Mouse (Mus musculus) brain, adult 2 months (tissue): ENCODE measurements around the gene Cd44.

Experiments
- DNase-seq: peaks from one replicate; pipeline ENCODE4 v3.0.0; 2011; ENCODE audit warnings: low read depth, low spot score

Cd44 gene

DNA sequence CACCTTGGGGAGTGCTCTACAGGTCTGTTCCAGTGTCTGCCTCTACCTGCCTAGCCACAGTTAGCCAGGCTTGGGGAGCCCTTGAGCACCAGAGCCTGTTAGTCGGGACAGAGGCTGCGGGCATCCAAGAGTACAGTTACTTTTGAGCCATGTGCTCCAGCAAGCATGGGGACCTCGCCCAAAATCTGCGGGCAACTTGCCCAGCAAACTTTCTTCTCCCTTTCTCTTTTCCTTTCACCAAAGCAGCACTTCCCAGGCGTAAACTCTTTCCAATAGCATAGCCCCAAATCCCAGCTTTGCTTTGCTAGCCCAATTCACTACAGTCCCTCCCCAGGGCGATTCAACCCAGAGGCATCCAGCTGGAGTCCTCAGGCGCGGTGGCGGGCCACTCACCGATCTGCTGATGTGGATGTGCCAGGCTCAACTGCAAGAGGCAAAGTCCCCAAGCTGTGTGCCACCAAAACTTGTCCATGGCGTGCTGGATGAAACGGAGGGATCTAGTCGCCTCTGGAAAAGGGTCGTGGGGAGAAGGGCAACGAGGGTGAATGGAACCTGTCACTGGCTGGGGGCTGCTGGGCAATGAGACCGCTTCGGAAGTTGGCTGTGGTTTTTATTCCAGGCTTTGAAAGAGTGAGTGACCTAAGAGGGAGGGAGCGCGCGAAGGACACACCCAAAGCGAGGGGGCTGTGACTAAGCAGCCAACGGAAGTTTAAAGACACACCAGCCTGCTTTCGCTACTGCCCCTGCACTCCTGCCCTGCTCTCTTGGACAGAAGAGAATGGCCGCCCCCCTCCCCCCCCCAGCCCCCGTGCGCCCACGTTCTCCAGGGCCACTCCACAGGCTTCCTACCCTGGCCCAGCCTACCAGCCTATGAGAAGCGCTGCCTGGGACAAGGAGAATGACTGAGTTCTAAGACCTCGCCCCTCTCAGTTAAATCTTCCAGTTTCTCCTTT is at the start of gene Cd44:
Cd44 (minus strand) TSS at position 791 of the 953 bp plus-strand sequence.
- no peak for DNase-seq

DNA sequence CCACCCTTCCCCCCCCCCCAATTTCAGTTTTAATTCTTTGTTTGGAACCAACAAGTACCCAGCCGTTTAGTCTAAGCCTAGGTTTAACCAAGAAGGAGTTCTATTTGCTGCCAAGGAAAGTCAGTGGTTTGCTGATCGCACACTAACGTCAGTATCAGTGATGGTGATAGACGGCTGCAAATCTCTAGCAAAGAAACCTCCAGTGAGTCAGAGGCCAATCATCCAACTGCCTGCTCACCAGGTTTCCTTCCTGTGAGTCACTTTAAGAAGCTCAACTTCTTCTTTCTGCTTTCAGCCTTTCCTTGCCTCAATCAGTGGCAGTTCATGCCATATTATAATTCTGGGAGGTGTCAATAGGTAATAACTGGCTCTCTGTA is 47.0 kb upstream of the Cd44 start:
- DNase-seq, result no peak

DNA sequence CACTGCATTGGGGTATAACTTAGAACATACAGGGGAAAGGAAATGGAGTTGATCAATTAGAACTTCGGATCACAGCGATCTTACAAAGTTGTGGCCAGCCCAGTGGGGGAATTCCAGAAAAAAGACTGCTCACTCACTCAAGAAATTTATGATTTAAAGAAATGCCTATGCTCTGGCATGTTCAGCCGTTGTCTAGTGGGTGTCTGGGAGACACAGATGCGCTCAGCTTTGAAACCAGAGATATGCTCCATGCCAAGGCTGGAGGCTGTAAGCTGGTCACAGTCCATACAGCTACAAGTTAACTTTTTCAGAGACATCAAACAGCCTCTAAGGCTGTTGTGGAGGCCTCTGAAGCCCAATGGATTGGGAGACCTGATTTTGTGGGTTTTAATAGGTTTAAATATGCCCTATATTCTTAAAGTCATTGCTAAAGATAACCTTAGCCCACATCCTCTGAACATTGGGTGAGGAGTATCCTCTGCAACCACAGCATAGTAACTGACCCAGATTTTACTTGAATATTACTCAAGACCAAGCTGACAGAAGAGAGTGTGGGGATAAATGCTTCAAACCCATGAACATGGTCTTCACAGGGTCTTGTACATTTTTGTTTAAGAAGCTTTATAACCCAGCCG is 46.5 kb upstream of the Cd44 start:
- no peak for DNase-seq

DNA sequence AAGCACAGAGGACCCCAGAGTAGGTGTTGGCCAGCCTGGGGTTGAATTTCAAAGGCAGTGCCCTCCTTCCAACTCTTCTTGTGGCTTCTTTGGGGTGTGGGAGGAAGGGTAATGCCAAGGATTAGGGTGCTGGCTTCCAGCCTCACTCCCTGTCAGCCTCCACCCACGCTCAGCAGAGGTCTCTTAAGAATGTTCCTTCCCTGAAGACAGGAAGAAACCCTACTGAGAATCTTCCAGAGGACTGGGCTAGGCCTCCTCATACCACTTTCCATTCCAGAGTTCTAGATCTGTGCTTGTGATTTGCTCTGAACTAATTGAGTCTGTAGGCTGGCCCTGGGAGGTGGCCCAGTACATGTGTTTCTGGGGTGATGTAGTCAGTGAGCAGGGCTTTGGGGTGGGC is 43.6 kb upstream of the Cd44 start:
- no peak for DNase-seq

DNA sequence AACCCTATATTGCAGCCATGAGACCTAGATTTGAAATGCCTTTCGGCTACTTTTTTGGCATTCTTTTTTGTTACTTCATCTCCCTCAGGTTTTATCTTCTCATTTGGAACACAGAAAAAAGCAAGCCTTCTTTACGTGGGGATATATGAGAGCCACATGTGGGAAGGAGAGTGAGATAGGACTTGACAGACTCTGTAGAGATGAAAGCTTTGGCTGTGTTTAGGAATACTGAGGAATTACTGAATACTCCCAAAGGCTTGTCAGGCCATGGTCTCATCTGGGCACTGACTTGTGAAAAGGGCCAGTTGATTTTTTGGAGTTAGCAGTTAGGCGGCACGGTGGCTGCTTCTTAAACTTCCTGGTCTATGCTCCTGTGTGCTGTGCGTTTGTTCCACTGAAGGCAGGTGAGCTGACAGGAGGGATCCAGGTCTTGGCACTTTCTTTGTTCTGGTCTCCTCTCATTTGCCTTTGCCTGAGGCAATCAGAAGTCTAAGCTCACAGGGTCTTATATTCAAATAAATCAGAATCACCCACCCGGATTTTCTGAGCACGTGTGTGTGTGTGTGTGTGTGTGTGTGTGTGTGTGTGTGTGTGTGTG is 43.0 kb upstream of the Cd44 start:
- no peak for DNase-seq

DNA sequence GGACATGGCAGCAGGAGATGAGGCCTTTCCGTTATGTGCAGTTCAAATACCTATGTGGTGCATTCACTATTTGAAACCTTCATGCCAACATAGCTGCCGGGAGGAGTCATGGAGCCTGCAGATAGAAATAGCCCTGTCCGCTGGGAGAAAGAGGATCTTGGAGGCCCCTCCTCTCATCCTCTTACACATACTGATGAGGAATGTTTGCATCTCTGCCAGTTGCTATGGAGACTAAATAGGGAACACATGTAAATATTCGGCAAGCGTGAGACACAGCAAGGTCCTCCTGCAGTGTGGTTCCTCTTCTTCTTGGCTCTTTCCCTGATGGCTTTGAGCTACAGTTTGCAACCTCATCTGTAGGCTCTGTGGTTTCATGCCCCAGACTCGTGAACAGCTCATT is 42.5 kb upstream of the Cd44 start:
- peak; percentile 82 for DNase-seq

DNA sequence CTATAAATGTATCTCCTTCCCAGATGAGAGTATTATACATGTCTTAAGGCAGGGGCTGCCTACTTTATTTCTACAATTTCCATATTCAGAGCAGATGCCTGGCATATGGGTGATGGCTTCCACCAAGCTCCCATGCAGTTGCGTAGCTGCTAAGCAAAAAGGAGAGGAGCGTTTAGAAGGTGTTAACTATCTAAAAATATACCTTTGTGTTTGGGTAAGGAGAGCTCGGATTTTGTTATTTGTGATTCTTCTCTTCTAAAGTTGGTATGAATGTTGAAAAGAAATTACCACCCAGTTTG is 41.3 kb upstream of the Cd44 start:
- DNase-seq, result peak; percentile 58

DNA sequence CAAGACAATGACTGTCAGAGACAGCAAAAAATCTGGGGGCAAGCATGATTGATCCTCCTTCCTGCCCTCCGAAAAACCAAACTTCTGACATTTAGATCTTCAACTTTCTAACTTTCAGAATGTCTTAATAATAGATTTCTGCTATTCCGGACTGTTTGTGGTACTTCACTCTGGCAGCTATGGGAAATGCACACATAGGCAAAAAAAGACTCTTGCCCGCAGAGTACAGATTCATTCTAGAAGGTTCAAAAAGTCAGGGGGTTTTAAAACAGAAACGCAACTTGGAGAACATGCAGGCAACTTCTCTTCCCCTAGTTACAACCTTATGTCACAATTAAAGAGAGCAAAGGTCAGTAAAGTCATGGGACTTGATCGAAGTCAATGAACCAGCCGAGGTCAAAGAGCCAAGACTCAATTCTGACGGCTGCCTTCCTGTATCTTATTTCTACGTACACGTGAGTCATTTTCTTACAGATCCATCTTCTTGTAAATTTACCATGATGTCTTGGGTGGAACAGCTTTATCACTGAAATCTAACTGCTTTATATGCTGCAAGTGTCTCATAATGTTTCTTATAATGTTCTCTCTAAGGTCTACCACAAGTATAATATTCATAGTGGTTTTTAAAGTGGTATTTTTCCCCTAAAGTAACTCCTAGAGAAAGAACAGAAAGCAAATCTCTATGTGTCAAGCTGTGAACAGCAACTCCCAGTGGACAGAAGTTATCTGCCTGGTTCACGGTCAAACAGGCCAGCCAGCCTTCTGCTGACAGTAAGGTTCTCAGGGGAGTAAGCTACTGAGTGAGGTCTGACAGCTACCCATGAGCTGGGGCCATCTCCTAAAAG is 40.7 kb upstream of the Cd44 start:
- DNase-seq, result no peak

DNA sequence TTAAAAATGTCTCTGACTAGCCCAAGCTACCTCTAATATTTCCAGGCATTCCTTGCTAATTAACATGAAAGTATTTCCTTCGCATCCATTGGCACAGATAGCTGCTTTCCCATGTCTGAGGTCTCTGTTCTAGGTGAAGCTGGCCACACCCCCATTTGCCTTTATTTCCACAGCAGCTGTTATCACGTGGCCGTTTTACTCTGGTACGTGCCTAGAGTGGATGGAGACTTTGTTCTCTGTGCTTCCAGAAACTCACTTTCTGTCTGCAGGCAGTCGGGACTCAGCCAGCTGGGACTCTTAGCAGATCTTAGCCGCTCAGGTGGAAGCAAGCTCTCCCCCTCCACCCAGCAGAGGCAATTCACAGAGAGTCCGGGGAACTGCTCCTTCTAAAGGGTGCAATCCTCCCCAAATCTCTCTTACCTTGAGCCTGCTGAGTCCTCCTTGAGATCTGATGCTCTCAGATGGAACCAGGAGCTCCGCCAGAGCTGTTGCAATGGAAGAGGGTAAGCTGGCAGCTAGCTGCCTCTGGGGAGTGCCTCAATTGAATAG is 39.4 kb upstream of the Cd44 start:
- no peak for DNase-seq

DNA sequence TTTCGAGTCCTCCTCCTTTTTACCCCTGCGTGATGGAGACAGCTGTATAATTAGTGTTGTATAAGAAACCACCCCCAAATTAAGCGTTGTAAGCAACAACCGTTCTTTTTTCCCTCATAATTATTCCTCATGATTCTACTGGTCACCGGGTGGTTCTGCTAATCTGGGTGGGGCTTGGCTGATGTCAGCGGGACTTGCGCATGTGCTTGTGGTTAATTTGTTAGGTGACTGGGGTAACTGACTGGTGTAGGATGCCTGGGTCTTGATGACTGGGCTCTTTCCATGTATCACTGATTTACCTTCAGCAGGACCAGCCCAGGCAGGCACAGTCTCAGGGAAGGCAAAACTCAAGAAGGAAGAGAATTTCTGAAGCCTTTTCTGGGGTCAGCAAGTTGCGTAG is 38.7 kb upstream of the Cd44 start:
- DNase-seq, result no peak

DNA sequence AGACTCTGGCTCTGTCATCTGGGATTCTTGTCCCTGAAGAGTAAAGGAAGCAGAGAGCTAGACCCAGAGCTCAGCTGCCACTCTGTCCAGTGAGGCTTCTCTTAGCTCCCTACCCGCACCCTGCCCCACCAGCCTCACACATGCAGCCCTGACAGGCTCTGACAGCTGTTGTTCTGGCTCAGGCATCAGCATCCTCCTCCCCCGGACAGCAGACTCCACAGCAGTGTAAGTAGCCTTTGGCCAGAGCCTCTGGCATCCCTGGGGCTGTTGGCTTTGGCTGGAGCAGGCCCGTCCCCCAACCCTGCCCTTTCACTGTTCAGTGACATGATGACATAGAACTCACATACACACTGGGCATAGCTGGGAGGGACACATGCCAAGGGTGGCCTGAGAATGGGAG is 35.4 kb upstream of the Cd44 start:
- DNase-seq, result no peak

DNA sequence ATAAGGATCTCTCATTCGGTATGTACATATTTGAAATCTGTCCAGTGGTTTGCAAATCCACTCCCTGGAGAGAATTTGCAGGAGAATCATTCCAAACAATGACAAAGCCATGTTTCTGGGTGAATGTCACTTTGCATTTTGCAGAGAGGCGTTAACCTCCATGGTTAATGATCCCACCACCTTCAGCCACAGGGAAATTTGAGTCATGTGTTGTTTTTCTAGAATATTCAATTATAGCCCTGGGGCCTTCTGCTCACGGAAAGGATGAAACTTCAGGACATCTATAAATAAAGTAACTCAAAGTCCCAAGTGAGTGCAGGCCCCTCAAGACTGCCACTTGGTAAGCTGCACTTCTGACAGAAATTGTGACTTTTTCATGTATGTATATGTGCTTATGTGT is 33.4 kb upstream of the Cd44 start:
- DNase-seq, result no peak

DNA sequence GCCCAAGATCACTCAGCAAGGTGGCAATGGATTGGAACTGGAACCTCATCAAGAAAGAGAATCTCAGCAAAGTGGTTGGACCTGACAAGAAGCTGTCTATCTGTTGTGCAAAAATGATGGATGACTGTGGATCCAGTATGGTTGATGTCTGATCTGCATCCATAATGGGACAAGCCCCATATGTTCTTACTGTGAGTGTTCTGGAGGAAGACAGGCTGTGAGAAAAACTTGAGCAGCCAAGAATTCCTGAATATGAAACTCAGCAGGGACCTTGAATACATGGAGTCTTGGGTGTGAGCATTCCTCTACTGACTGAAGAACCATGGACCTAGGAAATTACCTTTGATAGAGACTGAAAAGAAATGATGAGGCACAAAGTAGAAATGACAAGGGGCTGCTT is 32.3 kb upstream of the Cd44 start:
- DNase-seq, result no peak

DNA sequence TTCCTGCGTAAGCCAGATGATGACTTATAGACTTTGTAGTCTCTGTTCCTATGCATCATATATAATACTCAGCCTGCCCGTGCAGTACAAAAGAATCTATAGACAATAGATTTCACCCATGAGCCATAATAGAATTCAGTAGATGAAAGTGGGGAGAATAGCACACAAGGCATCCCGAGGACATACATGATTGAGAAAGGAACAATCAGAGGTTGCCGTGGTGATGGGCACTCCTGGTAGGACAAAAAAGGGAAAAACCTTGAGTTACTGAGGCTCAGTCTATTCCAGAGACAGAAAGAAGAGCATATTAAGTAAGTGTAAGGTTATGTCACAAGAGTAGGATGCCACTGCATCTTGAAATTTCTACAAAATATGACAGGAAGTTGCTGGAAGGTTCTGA is 31.7 kb upstream of the Cd44 start:
- no peak for DNase-seq

DNA sequence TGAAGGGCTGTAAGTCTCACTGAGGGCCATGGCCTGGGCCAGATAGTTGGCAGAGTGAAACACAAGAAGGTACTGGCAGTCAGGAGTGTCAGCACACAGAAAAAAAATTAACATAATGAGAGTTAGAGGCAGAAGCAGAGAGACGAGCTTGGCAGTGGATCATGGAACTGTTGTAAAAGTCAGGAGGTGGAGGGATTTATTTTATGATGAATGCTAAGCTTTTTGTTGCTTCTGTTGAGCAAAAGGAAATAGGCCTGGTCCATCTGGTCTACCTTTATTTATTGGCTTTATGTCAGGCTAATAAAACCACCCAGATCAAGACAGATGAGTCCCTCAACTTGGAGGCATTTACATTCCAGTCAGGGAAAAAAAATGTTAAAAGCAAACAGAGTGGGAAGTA is 31.2 kb upstream of the Cd44 start:
- no peak for DNase-seq

DNA sequence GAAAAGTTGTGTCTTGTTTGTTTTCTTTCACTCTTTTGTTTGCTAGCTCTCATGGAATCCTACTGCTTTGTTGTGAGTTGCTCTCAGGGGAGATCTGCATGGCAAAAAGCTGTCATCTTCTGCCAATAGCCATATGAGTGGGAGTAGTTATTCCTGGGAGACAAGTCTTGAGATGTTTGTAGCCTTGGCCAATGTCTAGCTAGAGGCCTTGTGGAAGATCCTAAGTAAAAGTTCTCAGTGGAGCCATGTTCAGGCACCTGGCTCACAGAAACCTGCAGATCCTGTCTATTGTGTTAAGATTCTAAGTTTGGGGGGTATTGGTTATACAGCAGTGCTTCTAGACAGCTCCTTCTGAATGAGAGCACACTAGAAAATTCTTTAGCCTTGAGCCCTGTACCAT is 26.7 kb upstream of the Cd44 start:
- no peak for DNase-seq

DNA sequence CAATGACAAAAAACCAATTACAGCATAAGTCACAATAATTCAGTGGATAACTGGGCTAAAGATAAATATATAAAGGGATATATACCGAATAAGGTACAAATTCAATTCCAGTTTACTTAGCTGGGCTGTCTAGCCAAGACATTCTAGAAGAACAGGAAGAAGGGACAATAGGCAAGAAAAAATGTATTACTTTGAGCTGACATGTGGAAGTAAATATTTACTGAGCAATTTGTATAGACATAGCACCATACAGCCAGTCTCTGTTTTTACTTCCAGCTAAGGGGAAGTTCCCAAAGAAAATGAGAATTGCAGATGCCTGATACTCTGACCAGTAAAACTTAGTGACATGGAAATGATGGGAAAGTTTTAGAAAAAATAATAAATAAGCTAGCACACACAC is 23.0 kb upstream of the Cd44 start:
- DNase-seq, result no peak

DNA sequence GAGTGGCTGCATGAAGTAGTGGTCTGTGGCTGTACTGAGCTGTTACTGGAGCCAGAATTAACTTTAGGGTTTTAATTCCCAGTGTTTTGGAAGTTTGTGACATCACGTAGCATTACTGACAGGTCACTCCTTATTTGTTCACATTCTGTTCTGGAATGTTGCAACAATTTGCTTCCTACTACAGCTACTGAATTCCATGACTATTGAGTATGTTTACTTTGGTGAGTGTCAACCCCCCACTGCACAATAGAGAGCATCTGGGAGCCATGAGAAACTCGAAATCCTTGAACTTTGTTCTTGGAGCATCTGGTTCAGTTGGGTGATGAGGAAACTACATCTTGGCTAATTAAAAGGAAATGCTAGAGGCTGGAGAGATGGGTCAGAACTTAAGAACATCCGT is 22.2 kb upstream of the Cd44 start:
- DNase-seq, result no peak

DNA sequence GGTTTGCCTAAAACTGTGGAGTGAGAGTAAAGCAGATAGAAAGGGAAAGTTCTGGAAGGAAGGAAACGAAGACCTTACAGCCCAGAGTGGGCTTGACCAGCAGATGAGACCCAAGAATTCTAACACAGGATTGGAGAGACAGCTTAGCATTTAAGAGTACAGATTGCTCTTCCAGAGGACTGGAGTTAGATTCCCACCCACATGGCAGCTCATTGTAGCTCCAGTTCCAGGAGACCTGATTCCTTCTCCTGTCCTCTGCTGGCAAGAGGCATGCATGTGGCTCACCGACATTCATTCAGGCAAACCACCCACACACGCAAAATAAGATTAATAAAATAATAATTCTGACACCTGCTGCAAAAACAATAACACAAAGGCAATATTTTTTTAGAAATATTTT is 20.6 kb upstream of the Cd44 start:
- peak; percentile 62 for DNase-seq

DNA sequence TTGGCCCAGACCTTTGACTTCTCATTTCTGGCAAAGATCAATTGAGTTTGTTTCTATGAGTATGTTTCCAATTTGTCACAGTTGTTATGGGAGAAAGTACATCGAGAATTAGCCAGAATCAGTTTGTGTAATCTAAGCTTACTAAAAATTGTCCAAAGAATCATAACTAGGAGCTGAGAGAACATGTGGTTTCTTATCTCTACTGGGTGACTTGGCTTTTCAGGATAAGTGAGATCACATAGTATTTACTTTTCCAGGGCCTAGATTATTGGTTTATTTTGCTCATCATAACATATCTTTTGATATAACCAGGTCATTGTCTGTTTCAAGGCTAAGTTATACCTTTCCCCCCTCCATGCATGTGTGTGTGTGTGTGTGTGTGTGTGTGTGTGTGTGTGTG is 16.8 kb upstream of the Cd44 start:
- no peak for DNase-seq

DNA sequence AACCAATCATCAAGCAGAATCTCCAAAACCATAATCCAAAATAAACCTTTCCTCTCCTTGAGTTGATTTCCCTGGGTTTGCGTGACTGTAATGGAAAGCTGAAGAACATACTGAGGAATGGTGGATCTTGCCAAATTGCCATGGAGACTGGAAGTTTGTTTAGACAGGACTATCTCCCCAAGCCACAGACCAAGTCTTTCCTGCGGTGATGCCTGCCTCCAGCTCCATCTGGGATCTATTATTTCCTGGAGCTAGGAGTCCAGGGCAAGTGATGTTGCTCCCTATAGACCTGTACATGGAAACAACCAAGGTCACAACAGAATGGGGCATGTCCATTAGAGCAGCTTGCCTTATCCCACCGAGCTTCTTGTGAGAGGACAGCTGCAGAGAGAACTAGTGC is 15.1 kb upstream of the Cd44 start:
- DNase-seq, result peak; percentile 71

DNA sequence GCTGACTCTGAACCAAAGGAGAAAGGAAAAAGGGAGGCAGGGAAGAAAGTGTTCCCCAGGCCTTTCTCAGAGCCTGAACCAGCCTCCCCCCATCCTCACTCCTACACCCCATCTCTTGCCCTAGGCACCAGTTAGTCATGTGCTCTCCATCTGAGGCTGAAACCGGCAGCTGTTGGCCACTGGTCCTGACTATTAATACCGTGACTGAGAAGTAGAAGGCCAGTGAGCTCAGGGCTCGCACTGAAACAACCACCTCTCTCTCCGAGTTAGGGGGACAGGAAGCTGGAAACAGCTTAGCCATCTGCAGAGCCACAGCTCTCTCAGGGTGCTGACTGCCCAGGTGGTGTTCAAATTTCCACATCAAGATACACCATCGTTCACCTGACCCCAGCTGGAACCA is 13.2 kb upstream of the Cd44 start:
- no peak for DNase-seq
